Mouse (Mus musculus): ENCODE results near the gene Hmgb3. TPM values are rescaled to one million over a fixed set of nuclear protein-coding genes. Genes with fewer than 3 reads are reported as not detected.
A peak's percentile ranks its signal among the peaks of the same experiment; 100 is the strongest.
"Not testable (repeated sequence)": the region's sequence is repeated elsewhere in the genome, so short reads cannot be mapped to it uniquely, and the experiment has no call there.

The Hmgb3 gene
- polyA plus RNA-seq (2014; fragmentation: Nextera tagmentation; extraction: Ambion mirVana): 258 and 284 TPM in 2 replicates

- peak within 1 kb of the TSS; percentile 97 for H3K27ac ChIP-seq (ENCODE audit: low read depth)
- 10% methylated on average over 46 of the region's 59 CpGs for WGBS
Observed at GRCm38 (mm10) chrX:71555415-71556114, at the start of gene Hmgb3. Gene Hmgb3, plus strand, starts transcription at chrX:71555918.

GRCm38 (mm10) chrX:71506591-71506990 is 49.1 kb upstream of the Hmgb3 start:
- not testable (repeated sequence) for H3K4me3 ChIP-seq (ENCODE audit: low read depth, low read length); H3K36me3 ChIP-seq (ENCODE audit: insufficient read depth); H3K27ac ChIP-seq (ENCODE audit: low read depth); ATAC-seq (ENCODE audit: insufficient read depth); H3K4me1 ChIP-seq (ENCODE audit: insufficient read depth); H3K4me2 ChIP-seq; H3K27me3 ChIP-seq (ENCODE audit: insufficient read depth, low read length); DNase-seq; H3K9me3 ChIP-seq (ENCODE audit: low read depth, low read length); H3K9ac ChIP-seq
- WGBS: 87% methylated on average over 4 of the region's 4 CpGs

More at GRCm38 (mm10) chrX:71555415-71556114, at the start of gene Hmgb3:
- ATAC-seq (ENCODE audit: insufficient read depth) (peak; percentile 97), DNase-seq (peak; percentile 91)
- TF ChIP-seq CTCF (IDR thresholded peaks at IDR 0.05; ENCODE audit: low read depth): no peak
- H3K27me3 ChIP-seq (ENCODE audit: insufficient read depth, low read length): no peaks in the 10 kb centered on the region
- no peaks in the 10 kb centered on the region for H3K4me1 ChIP-seq (ENCODE audit: insufficient read depth)
- H3K4me2 ChIP-seq: peak within 1 kb of the TSS; percentile 65
- H3K9me3 ChIP-seq (ENCODE audit: low read depth, low read length): no peaks in the 10 kb centered on the region
- H3K4me3 ChIP-seq (ENCODE audit: low read depth, low read length): peak within 1 kb of the TSS; percentile 63
- H3K9ac ChIP-seq: peak within 1 kb of the TSS; percentile 87
- H3K36me3 ChIP-seq (ENCODE audit: insufficient read depth): peaks cover under 1% of the 10 kb centered on the region; the same call in 1 of the 2 replicates

GRCm38 (mm10) chrX:71519252-71519651 is 36.5 kb upstream of the Hmgb3 start:
- H3K4me1 ChIP-seq (ENCODE audit: insufficient read depth): no peaks in the 10 kb centered on the region
- H3K9ac ChIP-seq: no peak overlapping the region
- DNase-seq (no peak), ATAC-seq (ENCODE audit: insufficient read depth) (no peak)
- TF ChIP-seq CTCF (IDR thresholded peaks at IDR 0.05; ENCODE audit: low read depth): no peak
- H3K9me3 ChIP-seq (ENCODE audit: low read depth, low read length): no peaks in the 10 kb centered on the region
- H3K27ac ChIP-seq (ENCODE audit: low read depth): no peak overlapping the region
- H3K4me3 ChIP-seq (ENCODE audit: low read depth, low read length): no peak overlapping the region
- H3K36me3 ChIP-seq (ENCODE audit: insufficient read depth): no peaks in the 10 kb centered on the region
- WGBS: 76% methylated on average over 4 of the region's 4 CpGs
- H3K27me3 ChIP-seq (ENCODE audit: insufficient read depth, low read length): no peaks in the 10 kb centered on the region
- no peak overlapping the region for H3K4me2 ChIP-seq

GRCm38 (mm10) chrX:71522889-71523288 is 32.8 kb upstream of the Hmgb3 start:
- ATAC-seq (ENCODE audit: insufficient read depth) (no peak), DNase-seq (no peak)
- TF ChIP-seq CTCF (IDR thresholded peaks at IDR 0.05; ENCODE audit: low read depth): no peak
- Histone ChIP-seq H3K4me2 (no peak overlapping the region), H3K9me3 (ENCODE audit: low read depth, low read length) (no peaks in the 10 kb centered on the region), H3K27ac (ENCODE audit: low read depth) (no peak overlapping the region), H3K4me3 (ENCODE audit: low read depth, low read length) (no peak overlapping the region), H3K36me3 (ENCODE audit: insufficient read depth) (no peaks in the 10 kb centered on the region), H3K4me1 (ENCODE audit: insufficient read depth) (no peaks in the 10 kb centered on the region), H3K9ac (no peak overlapping the region), H3K27me3 (ENCODE audit: insufficient read depth, low read length) (no peaks in the 10 kb centered on the region)
- WGBS: 92% methylated on average over 3 of the region's 3 CpGs

GRCm38 (mm10) chrX:71524310-71524709 is 31.4 kb upstream of the Hmgb3 start:
- no peak for ATAC-seq (ENCODE audit: insufficient read depth)
- Histone ChIP-seq H3K4me2 (no peak overlapping the region), H3K27me3 (ENCODE audit: insufficient read depth, low read length) (no peaks in the 10 kb centered on the region), H3K4me1 (ENCODE audit: insufficient read depth) (peaks cover 3% of the 10 kb centered on the region; the same call in 1 of the 2 replicates), H3K9me3 (ENCODE audit: low read depth, low read length) (no peaks in the 10 kb centered on the region), H3K27ac (ENCODE audit: low read depth) (no peak overlapping the region), H3K9ac (no peak overlapping the region), H3K36me3 (ENCODE audit: insufficient read depth) (no peaks in the 10 kb centered on the region), H3K4me3 (ENCODE audit: low read depth, low read length) (no peak overlapping the region)
- WGBS: 56% methylated on average over 2 of the region's 2 CpGs
- no peak for DNase-seq
- no peak for TF ChIP-seq CTCF (IDR thresholded peaks at IDR 0.05; ENCODE audit: low read depth)

- no peaks in the 10 kb centered on the region for H3K36me3 ChIP-seq (ENCODE audit: insufficient read depth)
- DNase-seq (no peak), ATAC-seq (ENCODE audit: insufficient read depth) (no peak)
- no peak overlapping the region for H3K4me2 ChIP-seq
- H3K9me3 ChIP-seq (ENCODE audit: low read depth, low read length): no peaks in the 10 kb centered on the region
- H3K27ac ChIP-seq (ENCODE audit: low read depth): no peak overlapping the region
- 41% methylated on average over 3 of the region's 3 CpGs for WGBS
- no peaks in the 10 kb centered on the region for H3K27me3 ChIP-seq (ENCODE audit: insufficient read depth, low read length)
- no peak overlapping the region for H3K4me3 ChIP-seq (ENCODE audit: low read depth, low read length)
- H3K9ac ChIP-seq: no peak overlapping the region
- no peak for TF ChIP-seq CTCF (IDR thresholded peaks at IDR 0.05; ENCODE audit: low read depth)
- peaks cover 3% of the 10 kb centered on the region; the same call in 1 of the 2 replicates for H3K4me1 ChIP-seq (ENCODE audit: insufficient read depth)
Observed at GRCm38 (mm10) chrX:71525593-71526299, 30.0 kb upstream of the Hmgb3 start.

- 93% methylated on average over 1 of the region's 1 CpGs for WGBS
- no peaks in the 10 kb centered on the region for H3K9me3 ChIP-seq (ENCODE audit: low read depth, low read length)
- peaks cover 3% of the 10 kb centered on the region; the same call in 1 of the 2 replicates for H3K4me1 ChIP-seq (ENCODE audit: insufficient read depth)
- no peaks in the 10 kb centered on the region for H3K27me3 ChIP-seq (ENCODE audit: insufficient read depth, low read length)
- ATAC-seq (ENCODE audit: insufficient read depth) (no peak), DNase-seq (no peak)
- no peak overlapping the region for H3K4me2 ChIP-seq
- no peak overlapping the region for H3K9ac ChIP-seq
- no peak overlapping the region for H3K27ac ChIP-seq (ENCODE audit: low read depth)
- H3K36me3 ChIP-seq (ENCODE audit: insufficient read depth): no peaks in the 10 kb centered on the region
- no peak overlapping the region for H3K4me3 ChIP-seq (ENCODE audit: low read depth, low read length)
- TF ChIP-seq CTCF (IDR thresholded peaks at IDR 0.05; ENCODE audit: low read depth): no peak
Observed at GRCm38 (mm10) chrX:71527461-71527860, 28.3 kb upstream of the Hmgb3 start.
